Mouse (Mus musculus): ENCODE measurements at regions not wholly inside any gene's neighbourhood (a gene's known extent, or its start where the extent isn't known, plus 50 kb on each side); places are given as distances from the start of the nearest gene placed in this dataset.

GRCm38 (mm10) chr2:19741508-19741907 lies 84.0 kb downstream of the Otud1 start:
- TF ChIP-seq CTCF (IDR thresholded peaks at IDR 0.05; ENCODE audit: low read depth) (no peak), EP300 (IDR thresholded peaks at IDR 0.05; ENCODE audit: low read depth) (no peak)

All from heart, postnatal 0 days (tissue).